Mouse (Mus musculus): ENCODE data around the gene Car7.

DNA sequence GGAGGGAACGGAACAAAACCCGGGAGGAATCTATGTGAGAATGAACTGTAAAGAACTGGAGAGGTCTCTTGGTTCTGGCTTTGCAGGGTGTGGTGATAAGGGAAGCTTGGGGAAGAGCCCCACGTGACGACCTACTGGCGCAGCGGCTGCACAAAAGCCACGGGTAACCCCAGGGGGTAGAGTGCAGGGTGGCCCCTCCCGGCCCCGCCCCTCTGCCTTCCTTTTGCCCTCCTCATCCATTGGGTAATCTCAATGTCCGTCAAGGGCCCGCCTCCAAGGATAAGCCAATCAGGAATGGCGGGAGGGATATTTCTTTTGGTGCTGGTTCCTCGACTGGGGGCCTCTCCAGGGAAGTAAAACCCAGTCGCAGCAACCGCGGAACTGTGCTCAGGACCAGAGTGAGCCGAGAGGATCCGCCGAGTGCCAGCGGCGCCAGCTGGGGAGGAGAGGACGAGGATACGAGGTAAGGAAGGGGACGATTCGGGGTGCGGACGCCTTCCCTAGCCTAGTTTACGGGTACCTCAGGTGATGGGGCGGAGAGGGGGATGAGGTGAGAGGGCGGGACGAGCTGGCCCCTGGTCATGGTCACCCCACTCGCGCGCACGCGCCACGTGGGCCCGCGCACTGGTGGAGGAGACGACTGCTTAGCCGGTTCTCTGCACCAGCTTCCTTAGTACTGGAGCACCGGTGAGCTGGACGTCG is 56.8 kb downstream of the Car7 start, which contains the start of gene Pdp2:
- peak; percentile 50 for TF ChIP-seq EP300 (IDR thresholded peaks at IDR 0.05)
- no peak for TF ChIP-seq CTCF (IDR thresholded peaks at IDR 0.05)

Data from lung, postnatal 0 days (tissue).